Mouse (Mus musculus) mouse embryonic stem cell (cell line): Measurements from ENCODE around the gene Mras.

Experiments used
- in situ Hi-C, 2 experiments: fragments of 300-500 bp; cut with MboI; formaldehyde crosslinking; loops; 1 replicate in 1 of 2; 3 replicates in 1 of 2; pipeline ENCODE4 v1.14.3; 2019 to 2020; ENCODE audit warnings: low sequenced_read_pairs in 2 of 2, low pct_unique_long_range_greater_than_20kb in 1 of 2, mixed read lengths in 1 of 2; ENCODE audit not compliant: unreplicated experiment in 1 of 2

Mras gene

GRCm38 (mm10) chr9:99338293-99338692 is 98.9 kb downstream of the Mras start:
- in situ Hi-C loops = no loop called here

- in situ Hi-C loops = no loop called here
Measured at GRCm38 (mm10) chr9:99336538-99336937, 100.6 kb downstream of the Mras start.
